Mouse (Mus musculus) gastrocnemius, postnatal 14 days (tissue): ENCODE data around the gene Fbxo36. TPM values are rescaled to one million over a fixed set of nuclear protein-coding genes. Genes with fewer than 3 reads are reported as not detected.
A peak's percentile ranks its signal among the peaks of the same experiment; 100 is the strongest.

Experiments
- DNase-seq: peaks from one replicate; pipeline ENCODE4 v3.0.0; 2021; ENCODE audit warnings: mixed read lengths
- intact Hi-C: fragments of 180-260 bp; cut with DNase I; formaldehyde crosslinking; loops from one replicate; pipeline ENCODE4 v1.15.1; 2025; ENCODE audit warnings: low total_unique reads
- total RNA-seq, 2 experiments: library from RNA; stranded (reverse); gene quantifications; 2 replicates each; pipeline ENCODE4 v1.2.3; 2021

Gene Fbxo36
- total RNA-seq, 2 experiments from 2014 or later = 1.5 to 1.8 TPM

GRCm38 (mm10) chr1:84883889-84884288, 44.2 kb downstream of the Fbxo36 start:
- DNase-seq = no peak
- intact Hi-C loops = no loop called here

GRCm38 (mm10) chr1:84885174-84885573, 45.5 kb downstream of the Fbxo36 start:
- DNase-seq = no peak
- intact Hi-C loops = no loop called here

GRCm38 (mm10) chr1:84885921-84886320, 46.3 kb downstream of the Fbxo36 start:
- intact Hi-C loops = no loop called here
- DNase-seq = no peak

GRCm38 (mm10) chr1:84889330-84890004, 49.8 kb downstream of the Fbxo36 start:
- DNase-seq = no peak
- intact Hi-C loops = no loop called here

- DNase-seq = no peak
- intact Hi-C loops = no loop called here
These were observed 50.4 kb downstream of the Fbxo36 start for GRCm38 (mm10) chr1:84890005-84890393.

GRCm38 (mm10) chr1:84890503-84890902, 50.9 kb downstream of the Fbxo36 start:
- intact Hi-C loops = no loop called here
- DNase-seq = no peak

GRCm38 (mm10) chr1:84891746-84892145, 52.1 kb downstream of the Fbxo36 start:
- intact Hi-C loops = no loop called here
- DNase-seq = no peak

- DNase-seq = no peak
- intact Hi-C loops = no loop called here
These were observed 57.7 kb downstream of the Fbxo36 start for GRCm38 (mm10) chr1:84897364-84897763.

GRCm38 (mm10) chr1:84899156-84899555, 59.5 kb downstream of the Fbxo36 start:
- intact Hi-C loops = no loop called here
- DNase-seq = no peak

- no peak for DNase-seq
- intact Hi-C loops = no loop called here
These were observed 64.8 kb downstream of the Fbxo36 start for GRCm38 (mm10) chr1:84904467-84904866.

- DNase-seq = no peak
- intact Hi-C loops = no loop called here
These were observed 70.7 kb downstream of the Fbxo36 start for GRCm38 (mm10) chr1:84910177-84910804.

GRCm38 (mm10) chr1:84912571-84912970, 72.9 kb downstream of the Fbxo36 start:
- intact Hi-C loops = no loop called here
- DNase-seq = no peak

GRCm38 (mm10) chr1:84915010-84915409, 75.4 kb downstream of the Fbxo36 start:
- no peak for DNase-seq
- intact Hi-C loops = no loop called here

GRCm38 (mm10) chr1:84918865-84919264, 79.2 kb downstream of the Fbxo36 start:
- intact Hi-C loops = no loop called here
- DNase-seq = no peak

- intact Hi-C loops = no loop called here
- no peak for DNase-seq
These were observed 83.8 kb downstream of the Fbxo36 start for GRCm38 (mm10) chr1:84923432-84923831.

GRCm38 (mm10) chr1:84924134-84924533, 84.5 kb downstream of the Fbxo36 start:
- intact Hi-C loops = no loop called here
- DNase-seq = no peak

- DNase-seq = no peak
- intact Hi-C loops = no loop called here
These were observed 86.0 kb downstream of the Fbxo36 start for GRCm38 (mm10) chr1:84925599-84925998.

- peak; percentile 58 for DNase-seq
- intact Hi-C loops = no loop called here
These were observed 94.0 kb downstream of the Fbxo36 start for GRCm38 (mm10) chr1:84933472-84934150.

GRCm38 (mm10) chr1:84934151-84934502, 94.5 kb downstream of the Fbxo36 start:
- no peak for DNase-seq
- intact Hi-C loops = no loop called here

GRCm38 (mm10) chr1:84934503-84935333, 95.1 kb downstream of the Fbxo36 start, which contains the start of gene Slc16a14:
TSS of gene Slc16a14 (minus strand) at chr1:84935134.
- intact Hi-C loops = no loop called here
- no peak for DNase-seq
